24 mouse cellular contexts compared by ENCODE assay signal in genomic region chr19:44379090-44379489, GRCm38 (mm10).
"Had no signal": no experiment of that assay in that cellular context is flagged by ENCODE, and none has a peak within 500 bp of the region (broad histone marks: within the 10 kb centered on the region; RNA-seq: fewer than 3 reads in every experiment).

No protein-coding gene starts in this region.

- H3K4me2 ChIP-seq: heart, embryonic 11.5 days; heart, embryonic 13.5 days; heart, embryonic 15.5 days; hindbrain, embryonic 13.5 days; hindbrain, embryonic 15.5 days; kidney, embryonic 15.5 days; limb, embryonic 12.5 days had no signal

- H3K27ac ChIP-seq: heart, adult 2 months; heart, embryonic 13.5 days; heart, embryonic 15.5 days; hindbrain, embryonic 13.5 days; hindbrain, embryonic 15.5 days; hindbrain, postnatal 0 days; kidney, embryonic 15.5 days; kidney, postnatal 0 days; layer of hippocampus, adult 2 months; left cerebral cortex, adult 2 months; limb, embryonic 10.5 days; limb, embryonic 12.5 days had no signal

- H3K4me1 ChIP-seq: hindbrain, embryonic 15.5 days had no signal

- H3K27me3 ChIP-seq: heart, embryonic 13.5 days; heart, embryonic 15.5 days; hindbrain, embryonic 13.5 days; hindbrain, embryonic 15.5 days; kidney, embryonic 15.5 days; limb, embryonic 12.5 days had no signal

- H3K36me3 ChIP-seq: heart, embryonic 13.5 days; heart, embryonic 15.5 days; hindbrain, embryonic 13.5 days; hindbrain, embryonic 15.5 days; kidney, embryonic 15.5 days; limb, embryonic 10.5 days; limb, embryonic 12.5 days had no signal

- H3K9me3 ChIP-seq: heart, embryonic 13.5 days; heart, embryonic 15.5 days; hindbrain, embryonic 13.5 days; hindbrain, embryonic 15.5 days; kidney, embryonic 15.5 days; limb, embryonic 10.5 days; limb, embryonic 12.5 days had no signal

- H3K9ac ChIP-seq: heart, embryonic 13.5 days; heart, embryonic 15.5 days; hindbrain, embryonic 13.5 days; hindbrain, embryonic 15.5 days; kidney, embryonic 15.5 days; limb, embryonic 12.5 days had no signal

- DNase-seq: gastrocnemius, postnatal 14 days; gastrocnemius, postnatal 36 days; heart, adult 11 months; heart, adult 2 months; heart, postnatal 14 days; heart, postnatal 36 days; kidney, adult 2 months; kidney, adult 9 months; kidney, postnatal 14 days; kidney, postnatal 36 days; liver had no signal

- H3K4me3 ChIP-seq: heart, adult 2 months; heart, embryonic 13.5 days; heart, embryonic 15.5 days; hindbrain, embryonic 13.5 days; hindbrain, embryonic 15.5 days; kidney, embryonic 15.5 days; layer of hippocampus, adult 2 months; left cerebral cortex, adult 2 months; limb, embryonic 10.5 days; limb, embryonic 12.5 days had no signal

- ATAC-seq: hindbrain, postnatal 0 days; intestine, postnatal 0 days had no signal
